Mouse (Mus musculus) G1E (cell line): ENCODE measurements around the gene Krtap4-1.

Experiments used
- CTCF ChIP-seq: IDR thresholded peaks from 2 replicates; pipeline ENCODE4 v1.5.1; 2012; ENCODE audit warnings: low read depth, low read length, inconsistent platforms, mixed read lengths
- GATA1 ChIP-seq: IDR thresholded peaks from 2 replicates; pipeline ENCODE4 v1.6.1; 2012; ENCODE audit warnings: borderline replicate concordance, low read length, inconsistent platforms, mixed read lengths

DNA sequence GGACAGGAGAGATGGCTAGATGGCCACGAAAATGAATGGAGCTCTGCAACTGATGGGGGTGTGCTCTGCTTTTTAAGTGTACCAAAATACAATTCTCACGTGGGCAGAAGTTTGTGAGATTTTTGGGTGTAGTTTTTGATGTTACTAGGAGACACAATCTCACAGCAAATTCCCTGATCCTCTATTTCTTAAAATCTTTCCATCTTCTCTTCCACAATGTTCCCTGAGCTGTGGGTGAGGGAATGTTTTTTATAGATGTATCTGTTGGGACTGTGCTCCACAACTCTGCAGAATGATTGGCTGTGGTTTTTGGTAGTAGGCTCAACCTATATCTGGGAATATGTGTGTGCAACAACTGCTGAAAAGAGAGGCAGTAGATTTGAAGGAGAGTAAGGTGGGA, 5.3 kb upstream of the Krtap4-1 start:
- no peak for TF ChIP-seq CTCF
- no peak for TF ChIP-seq GATA1
